In the genomic region with DNA sequence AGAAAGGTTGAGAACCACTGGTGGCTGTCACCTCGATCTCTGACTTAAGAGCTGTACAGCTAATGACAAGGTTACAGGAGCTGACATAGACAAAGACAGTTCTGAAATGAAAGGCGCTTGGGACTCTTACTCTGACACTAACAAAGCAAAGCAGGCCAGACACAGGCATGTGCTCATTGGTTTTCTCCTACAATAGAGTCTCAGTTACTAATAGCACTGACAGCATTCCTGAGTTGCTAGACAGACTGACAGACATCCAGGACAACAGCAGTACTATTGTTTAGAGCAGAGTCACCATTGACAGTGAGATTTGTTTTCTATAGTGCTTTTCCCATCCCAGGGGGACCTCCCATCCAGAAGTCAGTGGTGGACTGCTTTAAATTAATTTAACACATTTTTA, we compare ENCODE assay signal across 26 mouse cellular contexts.
DNase-seq lines count a peak whose midpoint lies in the region; ATAC-seq lines count a peak whose summit lies in the region.
"Had no signal": no experiment of that assay in that cellular context is flagged by ENCODE, and none has a peak within 500 bp of the region (broad histone marks: within the 10 kb centered on the region; RNA-seq: fewer than 3 reads in every experiment).

No protein-coding gene starts in this region.

- no peak overlapping the region for H3K4me2 ChIP-seq in liver, embryonic 11.5 days
- H3K4me2 ChIP-seq: embryonic facial prominence, embryonic 13.5 days; forebrain, embryonic 13.5 days; heart, embryonic 11.5 days; hindbrain, embryonic 13.5 days; intestine, embryonic 15.5 days had no signal

- ATAC-seq in liver, embryonic 11.5 days (replicated peaks; ENCODE audit: low FRiP score) = no peak
- ATAC-seq: forebrain, embryonic 13.5 days; forebrain, embryonic 16.5 days; hindbrain, embryonic 16.5 days; intestine, embryonic 15.5 days; Patski had no signal

- H3K27me3 ChIP-seq in liver, embryonic 11.5 days (replicated peaks; ENCODE audit: control insufficient read depth, insufficient read depth, low read length) = 0 out of 2 replicates have a peak, but pooled peaks cover 6% of the 10 kb centered on the region
- H3K27me3 ChIP-seq: forebrain, embryonic 13.5 days; hindbrain, embryonic 13.5 days; intestine, embryonic 15.5 days had no signal

- H3K4me3 ChIP-seq in liver, embryonic 11.5 days (ENCODE audit: low read depth, low read length) = no peak overlapping the region
- H3K4me3 ChIP-seq: embryonic facial prominence, embryonic 13.5 days; erythroblast, embryonic 14.5 days; forebrain, embryonic 10.5 days; forebrain, embryonic 13.5 days; hindbrain, embryonic 10.5 days; hindbrain, embryonic 13.5 days; intestine, embryonic 15.5 days had no signal

- no peak overlapping the region for H3K27ac ChIP-seq in liver, embryonic 11.5 days (ENCODE audit: low read depth, low read length)
- H3K27ac ChIP-seq: embryonic facial prominence, embryonic 13.5 days; forebrain, embryonic 10.5 days; forebrain, embryonic 13.5 days; hindbrain, embryonic 10.5 days; hindbrain, embryonic 13.5 days; intestine, embryonic 15.5 days had no signal

- WGBS in liver, embryonic 11.5 days = 70% methylated on average over 2 of the region's 2 CpGs

- peak; percentile 14 for DNase-seq in embryo, embryonic 10 days (ENCODE audit: low spot score)
- DNase-seq in embryo, embryonic 11 days = no peak
- DNase-seq in heart, adult 11 months = peak; percentile 43
- DNase-seq in heart, postnatal 4 days = no peak
- DNase-seq in retina, embryonic 14.5 days (ENCODE audit: low spot score) = peak; percentile 63
- no peak for DNase-seq in liver, embryonic 11.5 days (ENCODE audit: low spot score)
- no peak for DNase-seq in kidney, adult 8-10 months
- DNase-seq: adrenal gland, postnatal 10 days; adrenal gland, postnatal 36 days; cerebellum, adult 11 months; cerebellum, adult 2 months; cerebellum, postnatal 10 days; cerebellum, postnatal 36 days; gastrocnemius, postnatal 10 days; gastrocnemius, postnatal 36 days had no signal

- no peak overlapping the region for H3K9ac ChIP-seq in liver, embryonic 11.5 days (ENCODE audit: low read depth, low read length)
- H3K9ac ChIP-seq: embryonic facial prominence, embryonic 13.5 days; forebrain, embryonic 13.5 days; hindbrain, embryonic 13.5 days; intestine, embryonic 15.5 days had no signal

- no peaks in the 10 kb centered on the region for H3K4me1 ChIP-seq in liver, embryonic 11.5 days (replicated peaks; ENCODE audit: control insufficient read depth, insufficient read depth, low read length)
- H3K4me1 ChIP-seq: embryonic facial prominence, embryonic 13.5 days; intestine, embryonic 15.5 days had no signal

- H3K9me3 ChIP-seq in liver, embryonic 11.5 days (ENCODE audit: control insufficient read depth, low read length) = no peaks in the 10 kb centered on the region
- H3K9me3 ChIP-seq: embryonic facial prominence, embryonic 13.5 days; forebrain, embryonic 10.5 days; forebrain, embryonic 13.5 days; hindbrain, embryonic 13.5 days; intestine, embryonic 15.5 days had no signal

- no peaks in the 10 kb centered on the region for H3K36me3 ChIP-seq in liver, embryonic 11.5 days (ENCODE audit: control insufficient read depth, insufficient read depth, low read length)
- H3K36me3 ChIP-seq: embryonic facial prominence, embryonic 13.5 days; forebrain, embryonic 10.5 days; hindbrain, embryonic 10.5 days; hindbrain, embryonic 13.5 days; intestine, embryonic 15.5 days had no signal

Comparison
In these comparisons a context has a peak if more than half of its experiments do, and no peak if none do; other contexts are left out.
1. DNase-seq: peak in embryo, embryonic 10 days (single experiment), heart, adult 11 months (single experiment) and retina, embryonic 14.5 days (single experiment); none in embryo, embryonic 11 days (single experiment), heart, postnatal 4 days (single experiment), liver, embryonic 11.5 days (single experiment) and kidney, adult 8-10 months (0 of 2).